Mouse (Mus musculus): ENCODE measurements around the gene Slc7a6. TPM values are rescaled to one million over a fixed set of nuclear protein-coding genes. Genes with fewer than 3 reads are reported as not detected.

The Slc7a6 gene
- total RNA-seq, 2 experiments from 2014 or later: 27.6 to 32.4 TPM

DNA sequence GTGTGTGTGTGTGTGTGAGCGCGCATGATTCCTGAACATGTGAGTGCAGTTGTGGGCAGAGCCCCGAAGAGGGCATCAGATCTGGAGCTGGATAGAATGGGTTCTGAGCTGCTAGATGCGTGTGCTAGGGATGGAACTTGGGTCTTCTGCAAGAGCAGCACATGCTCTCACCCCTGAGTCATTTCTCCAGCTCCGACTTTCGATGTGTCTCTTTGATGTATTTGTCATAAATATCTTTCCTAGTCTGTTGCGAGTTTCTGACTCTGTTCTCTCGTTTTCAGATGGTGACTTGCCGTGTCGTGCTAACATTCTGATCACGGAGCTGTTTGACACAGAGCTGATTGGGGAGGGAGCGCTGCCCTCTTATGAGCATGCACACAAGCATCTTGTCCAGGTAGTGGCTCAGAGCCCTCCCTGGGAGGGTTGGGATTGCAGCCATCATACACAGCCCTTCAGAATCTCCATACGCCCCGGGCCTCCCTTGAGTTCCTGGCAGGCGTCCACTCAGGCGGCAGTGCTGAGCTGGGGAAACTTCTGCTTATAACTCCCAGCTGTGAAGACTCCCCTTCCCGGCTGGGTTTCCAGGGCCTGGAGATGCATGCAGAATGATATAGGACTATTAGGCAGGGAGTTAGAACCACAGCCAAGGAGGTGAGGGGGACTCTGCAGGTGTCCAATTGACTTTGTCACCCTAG, 66.1 kb downstream of the Slc7a6 start:
- DNase-seq (ENCODE audit: low spot score in 2 of 2): peak in 1 of 2 experiments; percentile 47
- intact Hi-C loops (cut with DNase I): no loop called here

- intact Hi-C loops (cut with DNase I): no loop called here
- DNase-seq (ENCODE audit: low spot score in 2 of 2): no peak
Measured at GRCm38 (mm10) chr8:106237106-106237505, 68.4 kb downstream of the Slc7a6 start.

Other genes with a start within 250 kb of the Slc7a6 start
- gene Ctrl, start 235.0 kb upstream of the Slc7a6 start, total RNA-seq (2021): under 1 TPM; 0.85 to 0.96 TPM
- 10 to 100 TPM; 84.9 to 92.0 TPM for gene Psmb10, start 230.4 kb upstream of the Slc7a6 start, total RNA-seq (2021)
- gene Lcat, start 225.5 kb upstream of the Slc7a6 start, total RNA-seq (2021): 10 to 100 TPM; 28.0 to 32.5 TPM
- gene Slc12a4, start 202.8 kb upstream of the Slc7a6 start, total RNA-seq (2021): 10 to 100 TPM; 20.0 to 23.3 TPM
- not detected for gene Dpep3, start 189.4 kb upstream of the Slc7a6 start, total RNA-seq (2021)
- 10 to 100 TPM; 16.7 to 18.9 TPM for gene Dus2, start 177.5 kb upstream of the Slc7a6 start, total RNA-seq (2021)
- gene Dpep2nb, start 162.9 kb upstream of the Slc7a6 start, total RNA-seq (2021): not detected
- 10 to 100 TPM; 12.8 to 13.8 TPM for gene Ddx28, start 157.0 kb upstream of the Slc7a6 start, total RNA-seq (2021)
- 10 to 100 TPM in 1 of 2 experiments, 1 to 10 TPM in 1; 9.3 to 12.2 TPM for gene Nfatc3, start 110.0 kb upstream of the Slc7a6 start, total RNA-seq (2021)
- gene Esrp2, start 31.9 kb upstream of the Slc7a6 start, total RNA-seq (2021): not detected
- 10 to 100 TPM; 25.4 to 27.5 TPM for gene Pla2g15, start 18.5 kb upstream of the Slc7a6 start, total RNA-seq (2021)
- 10 to 100 TPM; 24.2 to 29.5 TPM for gene Slc7a6os, start 42.1 kb downstream of the Slc7a6 start, total RNA-seq (2021)
- 10 to 100 TPM; 34.4 to 37.6 TPM for gene Prmt7, start 42.1 kb downstream of the Slc7a6 start, total RNA-seq (2021)
- gene Smpd3, start 169.1 kb downstream of the Slc7a6 start, total RNA-seq (2021): 10 to 100 TPM; 59.4 to 74.6 TPM
- gene Zfp90, start 246.5 kb downstream of the Slc7a6 start, total RNA-seq (2021): 10 to 100 TPM in 1 of 2 experiments, 1 to 10 TPM in 1; 9.9 to 10.4 TPM

Measured in left cerebral cortex, postnatal 25 days (tissue).